In the genomic region with DNA sequence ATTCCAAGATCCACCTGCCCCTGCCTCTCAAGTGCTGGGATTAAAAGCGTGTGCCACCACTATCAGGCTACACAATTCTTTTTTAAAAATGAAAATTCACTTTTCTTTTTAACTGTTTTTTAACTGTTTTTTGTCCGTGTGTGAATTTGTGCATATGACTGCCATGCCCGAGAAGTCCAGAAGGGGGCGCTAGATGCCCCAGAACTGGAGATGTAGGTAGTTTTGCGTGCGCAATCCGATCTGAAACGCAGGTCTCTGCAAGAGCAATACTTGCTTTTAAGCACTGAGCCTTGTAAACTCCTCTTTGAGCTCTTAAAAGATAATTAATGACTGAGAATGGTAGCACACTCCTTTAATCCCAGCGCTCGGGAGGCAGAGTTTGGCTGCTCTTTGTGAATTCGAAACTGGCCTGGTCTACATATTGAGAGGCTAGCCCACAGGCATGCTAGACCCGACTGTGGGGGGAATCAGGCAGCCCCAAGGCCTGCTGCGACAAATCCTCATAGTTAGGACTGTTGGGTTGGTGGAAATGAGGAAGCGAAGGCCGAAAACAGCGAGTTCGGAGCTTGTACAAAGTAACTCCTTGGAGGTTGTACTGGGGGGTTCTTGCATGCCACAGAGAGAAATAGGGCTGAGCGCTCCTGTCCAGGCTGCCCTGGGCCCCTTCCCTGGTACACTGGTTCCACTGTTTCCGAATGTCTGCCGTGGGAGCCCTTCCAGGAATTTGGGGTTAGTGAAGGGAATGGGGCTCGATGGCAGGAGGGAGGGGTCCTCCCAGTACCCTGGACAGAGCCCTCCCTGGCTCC, we compare ENCODE assay signal across 8 mouse cellular contexts. TPM values are rescaled to one million over a fixed set of nuclear protein-coding genes. Genes with fewer than 3 reads are reported as not detected.
A peak's percentile ranks its signal among the peaks of the same experiment; 100 is the strongest.
DNase-seq lines count a peak whose midpoint lies in the region; ATAC-seq and TF ChIP-seq lines count a peak whose summit lies in the region.

No protein-coding gene starts in this region.

- H3K4me1 ChIP-seq in CH12.LX (ENCODE audit: control insufficient read depth in 1 of 2, insufficient read depth in 2 of 2) = peaks cover 12 to 26% of the 10 kb centered on the region in 2 experiments
- peaks cover 28% of the 10 kb centered on the region for H3K4me1 ChIP-seq in hindbrain, embryonic 13.5 days (replicated peaks)
- H3K4me1 ChIP-seq in liver, adult 2 months (ENCODE audit: control insufficient read depth, insufficient read depth, low read length) = 0 out of 2 replicates have a peak, but pooled peaks cover 1% of the 10 kb centered on the region

- peak; percentile 60 for TF ChIP-seq RAD21 in CH12.LX (IDR thresholded peaks at IDR 0.05; ENCODE audit: low read depth, low read length)

- H3K27ac ChIP-seq in gastrocnemius, adult 2 months = no peak overlapping the region
- no peak overlapping the region for H3K27ac ChIP-seq in CH12.LX (ENCODE audit: insufficient read depth, low read depth)
- no peak overlapping the region for H3K27ac ChIP-seq in hindbrain, embryonic 13.5 days
- no peak overlapping the region for H3K27ac ChIP-seq in liver, adult 2 months (replicated peaks; ENCODE audit: insufficient read depth, low read depth, low read length)

- H3K36me3 ChIP-seq in CH12.LX (replicated peaks in 1 of 2; ENCODE audit: control insufficient read depth in 1 of 2, insufficient read depth in 1 of 2, low read length in 1 of 2) = no peaks in the 10 kb centered on the region
- no peaks in the 10 kb centered on the region for H3K36me3 ChIP-seq in hindbrain, embryonic 13.5 days
- no peaks in the 10 kb centered on the region for H3K36me3 ChIP-seq in liver, adult 2 months (ENCODE audit: control insufficient read depth, insufficient read depth, low read length)

- H3K9me3 ChIP-seq in CH12.LX (replicated peaks; ENCODE audit: low read length) = peaks cover 14% of the 10 kb centered on the region
- H3K9me3 ChIP-seq in hindbrain, embryonic 13.5 days = no peaks in the 10 kb centered on the region

- intact Hi-C loops in gastrocnemius, adult 2 months (cut with DNase I) = no loop called here
- intact Hi-C loops in gastrocnemius, postnatal 14 days (cut with DNase I; ENCODE audit: low total_unique reads) = no loop called here

- no peak for ATAC-seq in hindbrain, embryonic 13.5 days (ENCODE audit: low FRiP score)

- in situ Hi-C loops in CH12.LX (cut with MboI; ENCODE audit: low pct_ligation_motif_present, low pct_unique_long_range_greater_than_20kb, low sequenced_read_pairs) = no loop called here

- H3K4me2 ChIP-seq in CH12.LX (ENCODE audit: insufficient read depth, low read depth, poor library complexity, severe bottlenecking) = peak overlapping the region; percentile 65
- peak overlapping the region; percentile 23; the same call in 1 of the 2 replicates for H3K4me2 ChIP-seq in hindbrain, embryonic 13.5 days

- H3K4me3 ChIP-seq in gastrocnemius, adult 2 months = peak overlapping the region; percentile 60
- peak overlapping the region in 1 of 3 experiments; percentile 1 for H3K4me3 ChIP-seq in CH12.LX (replicated peaks in 1 of 3; ENCODE audit: low read depth in 2 of 3, low read length in 2 of 3, poor library complexity in 1 of 3)
- peak overlapping the region; percentile 22 for H3K4me3 ChIP-seq in hindbrain, embryonic 13.5 days
- H3K4me3 ChIP-seq in liver, adult 2 months (ENCODE audit: insufficient read depth, low read depth, low read length) = peak overlapping the region; percentile 34; the same call in 1 of the 2 replicates

- H3K27me3 ChIP-seq in CH12.LX (replicated peaks) = peaks cover 67% of the 10 kb centered on the region
- H3K27me3 ChIP-seq in hindbrain, embryonic 13.5 days = peaks cover 93% of the 10 kb centered on the region
- H3K27me3 ChIP-seq in liver, adult 2 months (ENCODE audit: control insufficient read depth, insufficient read depth, low read length) = peaks cover 13% of the 10 kb centered on the region

- dilution Hi-C loops in CH12.LX (cut with MboI; ENCODE audit: extremely low pct_ligation_motif_present, extremely low pct_unique_long_range_greater_than_20kb, low sequenced_read_pairs) = no loop called here

- no peak for TF ChIP-seq EP300 in CH12.LX (IDR thresholded peaks at IDR 0.05; ENCODE audit: low read length)

- no peaks in the 10 kb centered on the region for H3K79me2 ChIP-seq in CH12.LX (replicated peaks; ENCODE audit: control insufficient read depth, extremely low read depth, insufficient read depth, poor library complexity, severe bottlenecking)
- no peaks in the 10 kb centered on the region for H3K79me2 ChIP-seq in liver, adult 2 months (ENCODE audit: control insufficient read depth, insufficient read depth, low read length)

- no peak for DNase-seq in gastrocnemius, adult 2 months
- DNase-seq in gastrocnemius, postnatal 14 days = no peak
- DNase-seq in CH12.LX (ENCODE audit: extremely low read depth) = peak; percentile 64
- DNase-seq in cerebellum, postnatal 25 days = peak; percentile 61 to 67
- DNase-seq in liver, adult 2 months (ENCODE audit: extremely low read depth, low read depth, low spot score) = no peak
- DNase-seq in natural killer cell, adult 2 months (ENCODE audit: low spot score in 2 of 2) = peak; percentile 50 to 69
- no peak for DNase-seq in gastrocnemius, postnatal 10 days

- 17% methylated on average over 21 of the region's 21 CpGs for WGBS in hindbrain, embryonic 13.5 days
- WGBS in liver, adult 2 months = 19% methylated on average over 21 of the region's 21 CpGs

- no peak for TF ChIP-seq POLR2A in CH12.LX (IDR thresholded peaks at IDR 0.05; ENCODE audit: low read depth, low read length)
- no peak for TF ChIP-seq POLR2A in liver, adult 2 months (IDR thresholded peaks at IDR 0.05; ENCODE audit: extremely low read depth, insufficient read depth, low read length)

- TF ChIP-seq CTCF in gastrocnemius, adult 2 months (IDR thresholded peaks at IDR 0.05) = peak; percentile 89
- peak; percentile 85 to 96 for TF ChIP-seq CTCF in CH12.LX (conservative IDR thresholded peaks at IDR 0.05 in 1 of 2, IDR thresholded peaks at IDR 0.05 in 1 of 2; ENCODE audit: low read depth in 2 of 2, low read length in 2 of 2)
- peak; percentile 69 for TF ChIP-seq CTCF in liver, adult 2 months (IDR thresholded peaks at IDR 0.05; ENCODE audit: low read depth, low read length)

- 0 out of 2 replicates have a peak overlapping the region, but pooled peaks have one; percentile 16 for H3K9ac ChIP-seq in CH12.LX (ENCODE audit: insufficient read depth, low read depth)
- no peak overlapping the region for H3K9ac ChIP-seq in hindbrain, embryonic 13.5 days
- H3K9ac ChIP-seq in liver, adult 2 months (ENCODE audit: low read depth, low read length) = no peak overlapping the region

TF ChIP-seq in CH12.LX, 34 proteins besides CTCF, POLR2A, EP300 and RAD21 (continues in another document):
- TF ChIP-seq TBP (conservative IDR thresholded peaks at IDR 0.05; ENCODE audit: low read depth, low read length) (no peak), ETS1 (conservative IDR thresholded peaks at IDR 0.05; ENCODE audit: low read depth, low read length) (no peak), NRF1 (IDR thresholded peaks at IDR 0.05; ENCODE audit: low read depth, low read length) (peak; percentile 63), CHD2 (IDR thresholded peaks at IDR 0.05; ENCODE audit: low read length) (no peak), MAX (IDR thresholded peaks at IDR 0.05; ENCODE audit: low read length) (no peak), UBTF (IDR thresholded peaks at IDR 0.05; ENCODE audit: low read depth, low read length) (no peak), MAFK (IDR thresholded peaks at IDR 0.05; ENCODE audit: insufficient replicate concordance, low read length) (no peak), MYC (IDR thresholded peaks at IDR 0.05; ENCODE audit: low read depth, low read length) (peak; percentile 23; the same call in 1 of the 2 replicates), IRF4 (IDR thresholded peaks at IDR 0.05; ENCODE audit: low read depth, low read length) (no peak; the same call in 1 of the 2 replicates)

RNA-seq across cellular contexts. Expression of a gene that starts 0.7 kb away (rescaled TPM):
- total RNA-seq in gastrocnemius, adult 2 months (2021) = not detected
- total RNA-seq in gastrocnemius, postnatal 14 days (2021) = not detected
- total RNA-seq in CH12.LX (2012; rRNA removed) (not detected in 2 replicates), CH12.LX (2014; rRNA removed) (not detected in 2 replicates)
- polyA plus RNA-seq in CH12.LX (2012; ENCODE audit: insufficient read length, low read depth) = not detected in 2 replicates
- polyA plus RNA-seq in hindbrain, embryonic 13.5 days (2015; fragmentation: Nextera tagmentation; extraction: Ambion mirVana) = 0.34 and 1.8 TPM in 2 replicates
- total RNA-seq in liver, adult 2 months (2014; rRNA removed) = not detected in 2 replicates
- not detected in 2 replicates for polyA plus RNA-seq in liver, adult 2 months (2012; rRNA removed)
- total RNA-seq in gastrocnemius, postnatal 10 days (2021) = not detected

RNA-seq across cellular contexts. Expression of a gene that starts 5.8 kb away (rescaled TPM):
- total RNA-seq in gastrocnemius, adult 2 months (2021) = under 1 TPM; 0.13 to 0.45 TPM
- total RNA-seq in gastrocnemius, postnatal 14 days (2021) = under 1 TPM; 0.58 to 0.90 TPM
- 0.04 and 0.25 TPM in 2 replicates for total RNA-seq in CH12.LX (2012; rRNA removed)
- total RNA-seq in CH12.LX (2014; rRNA removed) = not detected in 2 replicates
- 0.08 TPM in 1 of 2 replicates, not detected in the other for polyA plus RNA-seq in CH12.LX (2012; ENCODE audit: insufficient read length, low read depth)
- polyA plus RNA-seq in hindbrain, embryonic 13.5 days (2015; fragmentation: Nextera tagmentation; extraction: Ambion mirVana) = 0.09 and 0.22 TPM in 2 replicates
- 0.20 and 0.28 TPM in 2 replicates for total RNA-seq in liver, adult 2 months (2014; rRNA removed)
- 0.47 and 1.4 TPM in 2 replicates for polyA plus RNA-seq in liver, adult 2 months (2012; rRNA removed)
- total RNA-seq in gastrocnemius, postnatal 10 days (2021) = 1 to 10 TPM; 1.1 to 1.2 TPM

RNA-seq across cellular contexts. Expression of a gene that starts 20.0 kb away (rescaled TPM):
- total RNA-seq in gastrocnemius, adult 2 months (2021) = 10 to 100 TPM; 12.7 to 22.8 TPM
- 10 to 100 TPM; 12.5 to 13.2 TPM for total RNA-seq in gastrocnemius, postnatal 14 days (2021)
- total RNA-seq in CH12.LX (2012; rRNA removed) = 55.1 and 61.6 TPM in 2 replicates
- total RNA-seq in CH12.LX (2014; rRNA removed) = 29.0 TPM in 2 replicates
- 71.1 and 83.3 TPM in 2 replicates for polyA plus RNA-seq in CH12.LX (2012; ENCODE audit: insufficient read length, low read depth)
- polyA plus RNA-seq in hindbrain, embryonic 13.5 days (2015; fragmentation: Nextera tagmentation; extraction: Ambion mirVana) = 269 and 299 TPM in 2 replicates
- total RNA-seq in liver, adult 2 months (2014; rRNA removed) = 9.3 and 10.7 TPM in 2 replicates
- polyA plus RNA-seq in liver, adult 2 months (2012; rRNA removed) = 18.4 and 20.8 TPM in 2 replicates
- total RNA-seq in gastrocnemius, postnatal 10 days (2021) = 10 to 100 TPM; 11.9 to 14.1 TPM

RNA-seq across cellular contexts. Expression of a gene that starts 42.2 kb away (rescaled TPM):
- total RNA-seq in gastrocnemius, adult 2 months (2021) = 1 to 10 TPM in 1 of 2 experiments, under 1 TPM in 1; 0.38 to 2.0 TPM
- total RNA-seq in gastrocnemius, postnatal 14 days (2021) = 1 to 10 TPM in 1 of 2 experiments, under 1 TPM in 1; 0.74 to 1.1 TPM
- total RNA-seq in CH12.LX (2012; rRNA removed) = 0.38 and 1.5 TPM in 2 replicates
- total RNA-seq in CH12.LX (2014; rRNA removed) = not detected in 2 replicates
- polyA plus RNA-seq in CH12.LX (2012; ENCODE audit: insufficient read length, low read depth) = not detected in 2 replicates
- polyA plus RNA-seq in hindbrain, embryonic 13.5 days (2015; fragmentation: Nextera tagmentation; extraction: Ambion mirVana) = 1.00 and 1.3 TPM in 2 replicates
- total RNA-seq in liver, adult 2 months (2014; rRNA removed) = 0.13 and 0.28 TPM in 2 replicates
- 0.54 and 0.72 TPM in 2 replicates for polyA plus RNA-seq in liver, adult 2 months (2012; rRNA removed)
- total RNA-seq in gastrocnemius, postnatal 10 days (2021) = 1 to 10 TPM in 1 of 2 experiments, under 1 TPM in 1; 0.82 to 2.9 TPM

Comparison
In these comparisons a context has a peak if more than half of its experiments do, and no peak if none do; other contexts are left out.
1. DNase-seq: peak in CH12.LX (single experiment), cerebellum, postnatal 25 days (2 of 2) and natural killer cell, adult 2 months (2 of 2); none in gastrocnemius, adult 2 months (single experiment), gastrocnemius, postnatal 14 days (single experiment), liver, adult 2 months (single experiment) and gastrocnemius, postnatal 10 days (single experiment).
2. Peak in every context shown above with its lines, with median percentiles within 50 percentile points of each other: CTCF ChIP-seq.